ENCODE assay signal across 18 mouse cellular contexts in genomic region chr7:100381161-100381560, GRCm38 (mm10). TPM values are rescaled to one million over a fixed set of nuclear protein-coding genes. Genes with fewer than 3 reads are reported as not detected.
DNase-seq lines count a peak whose midpoint lies in the region; ATAC-seq and TF ChIP-seq lines count a peak whose summit lies in the region.
"Had no signal": no experiment of that assay in that cellular context is flagged by ENCODE, and none has a peak within 500 bp of the region (broad histone marks: within the 10 kb centered on the region; RNA-seq: fewer than 3 reads in every experiment).

No protein-coding gene starts in this region.

- no peaks in the 10 kb centered on the region for H3K9me3 ChIP-seq in kidney, postnatal 0 days (replicated peaks; ENCODE audit: low read length)
- no peaks in the 10 kb centered on the region for H3K9me3 ChIP-seq in midbrain, embryonic 11.5 days (ENCODE audit: control insufficient read depth, low read length)
- no peaks in the 10 kb centered on the region for H3K9me3 ChIP-seq in midbrain, embryonic 15.5 days
- H3K9me3 ChIP-seq: embryonic facial prominence, embryonic 10.5 days; forebrain, embryonic 13.5 days; heart, embryonic 13.5 days had no signal

- H3K4me2 ChIP-seq in kidney, postnatal 0 days (ENCODE audit: low read length), result no peak overlapping the region
- no peak overlapping the region for H3K4me2 ChIP-seq in midbrain, embryonic 11.5 days
- H3K4me2 ChIP-seq in midbrain, embryonic 15.5 days, result no peak overlapping the region
- H3K4me2 ChIP-seq: forebrain, embryonic 13.5 days; heart, embryonic 13.5 days had no signal

- TF ChIP-seq CTCF in kidney, postnatal 0 days (IDR thresholded peaks at IDR 0.05; ENCODE audit: low read depth), result no peak

- H3K27ac ChIP-seq in kidney, postnatal 0 days, result no peak overlapping the region
- no peak overlapping the region for H3K27ac ChIP-seq in midbrain, embryonic 11.5 days (ENCODE audit: low read depth, low read length)
- H3K27ac ChIP-seq in midbrain, embryonic 15.5 days, result no peak overlapping the region
- H3K27ac ChIP-seq: embryonic facial prominence, embryonic 10.5 days; forebrain, embryonic 13.5 days; heart, embryonic 13.5 days had no signal

- 0 out of 2 replicates have a peak, but pooled peaks have one; percentile 21 for ATAC-seq in kidney, postnatal 0 days (replicated peaks; ENCODE audit: low FRiP score, low read depth)
- no peak for ATAC-seq in midbrain, embryonic 11.5 days (ENCODE audit: low FRiP score)
- ATAC-seq in midbrain, embryonic 15.5 days (replicated peaks), result no peak
- ATAC-seq: forebrain, embryonic 13.5 days; forebrain, postnatal 0 days; Patski had no signal

- no peak overlapping the region for H3K4me3 ChIP-seq in kidney, postnatal 0 days (replicated peaks; ENCODE audit: low read depth, low read length)
- H3K4me3 ChIP-seq in midbrain, embryonic 11.5 days (ENCODE audit: low read depth, low read length), result no peak overlapping the region
- H3K4me3 ChIP-seq in midbrain, embryonic 15.5 days, result no peak overlapping the region
- H3K4me3 ChIP-seq: embryonic facial prominence, embryonic 10.5 days; forebrain, embryonic 13.5 days; heart, embryonic 13.5 days had no signal

- no peaks in the 10 kb centered on the region for H3K27me3 ChIP-seq in kidney, postnatal 0 days (ENCODE audit: insufficient read depth, low read length)
- H3K27me3 ChIP-seq in midbrain, embryonic 11.5 days (ENCODE audit: control insufficient read depth, insufficient read depth, low read length), result no peaks in the 10 kb centered on the region
- H3K27me3 ChIP-seq in midbrain, embryonic 15.5 days (replicated peaks), result no peaks in the 10 kb centered on the region
- H3K27me3 ChIP-seq: CH12.LX; forebrain, embryonic 13.5 days; heart, embryonic 13.5 days; Patski had no signal

- peaks cover 5% of the 10 kb centered on the region; the same call in 1 of the 2 replicates for H3K36me3 ChIP-seq in kidney, postnatal 0 days (ENCODE audit: insufficient read depth, low read length)
- H3K36me3 ChIP-seq in midbrain, embryonic 11.5 days (ENCODE audit: control insufficient read depth, insufficient read depth, low read length), result peaks cover 11% of the 10 kb centered on the region
- peaks cover 24% of the 10 kb centered on the region for H3K36me3 ChIP-seq in midbrain, embryonic 15.5 days (replicated peaks)

- no peak for DNase-seq in kidney, postnatal 0 days (ENCODE audit: low spot score)
- DNase-seq in kidney, adult 11 months, result no peak
- DNase-seq in midbrain, embryonic 11.5 days (ENCODE audit: low spot score, missing footprints), result peak; percentile 54
- peak; percentile 18 for DNase-seq in R1 (ENCODE audit: low read depth, low spot score)
- DNase-seq in skeletal muscle tissue, adult 2 months (ENCODE audit: low read depth, low spot score), result peak; percentile 15
- DNase-seq: adrenal gland, adult 2 months; adrenal gland, postnatal 25 days; cerebellum, adult 2 months; cerebellum, postnatal 10 days; forebrain, postnatal 0 days; gastrocnemius, postnatal 14 days; heart, postnatal 36 days had no signal

- H3K4me1 ChIP-seq in kidney, postnatal 0 days (replicated peaks; ENCODE audit: insufficient read depth, low read length), result no peaks in the 10 kb centered on the region
- H3K4me1 ChIP-seq in midbrain, embryonic 11.5 days (ENCODE audit: control insufficient read depth, insufficient read depth, low read length), result no peaks in the 10 kb centered on the region
- H3K4me1 ChIP-seq in midbrain, embryonic 15.5 days, result no peaks in the 10 kb centered on the region
- H3K4me1 ChIP-seq: embryonic facial prominence, embryonic 10.5 days; forebrain, embryonic 13.5 days; heart, embryonic 13.5 days had no signal

- no peak overlapping the region for H3K9ac ChIP-seq in kidney, postnatal 0 days (ENCODE audit: low read depth, low read length)
- H3K9ac ChIP-seq in midbrain, embryonic 11.5 days (ENCODE audit: low read length), result no peak overlapping the region
- no peak overlapping the region for H3K9ac ChIP-seq in midbrain, embryonic 15.5 days
- H3K9ac ChIP-seq: forebrain, embryonic 13.5 days; forebrain, postnatal 0 days; heart, embryonic 13.5 days had no signal

RNA-seq across cellular contexts. Expression of gene Ppme1, which starts 9.1 kb away (rescaled TPM):
- polyA plus RNA-seq in kidney, postnatal 0 days (2015; fragmentation: Nextera tagmentation; extraction: Ambion mirVana), result 45.9 and 47.6 TPM in 2 replicates
- polyA plus RNA-seq in midbrain, embryonic 11.5 days (2014; fragmentation: Nextera tagmentation; extraction: Ambion mirVana), result 95.4 and 102 TPM in 2 replicates
- polyA plus RNA-seq in midbrain, embryonic 15.5 days (2015; fragmentation: Nextera tagmentation; extraction: Ambion mirVana), result 183 and 188 TPM in 2 replicates

RNA-seq across cellular contexts. Expression of gene C2cd3, which starts 9.1 kb away (rescaled TPM):
- 13.1 TPM in 2 replicates for polyA plus RNA-seq in kidney, postnatal 0 days (2015; fragmentation: Nextera tagmentation; extraction: Ambion mirVana)
- 36.0 and 38.3 TPM in 2 replicates for polyA plus RNA-seq in midbrain, embryonic 11.5 days (2014; fragmentation: Nextera tagmentation; extraction: Ambion mirVana)
- 20.3 and 22.4 TPM in 2 replicates for polyA plus RNA-seq in midbrain, embryonic 15.5 days (2015; fragmentation: Nextera tagmentation; extraction: Ambion mirVana)

Comparison
In these comparisons a context has a peak if more than half of its experiments do, and no peak if none do; other contexts are left out.
1. DNase-seq: peak in midbrain, embryonic 11.5 days (single experiment), R1 (single experiment) and skeletal muscle tissue, adult 2 months (single experiment); none in kidney, postnatal 0 days (single experiment) and kidney, adult 11 months (single experiment).